Mouse (Mus musculus) thymus, adult 2 months (tissue): ENCODE results near the gene Olfr576.

Source experiments
- CTCF ChIP-seq: fragments of 200-500 bp; IDR thresholded peaks from 2 replicates; pipeline ENCODE4 v1.5.1; 2012; ENCODE audit warnings: mild to moderate bottlenecking, control low read depth, low read length, moderate library complexity, borderline replicate concordance; ENCODE audit not compliant: control insufficient read depth, poor library complexity, insufficient read depth; ENCODE audit errors: extremely low read depth
- POLR2A ChIP-seq: fragments of 200-500 bp; IDR thresholded peaks from 2 replicates; pipeline ENCODE4 v1.6.1; 2012; ENCODE audit warnings: mild to moderate bottlenecking, low read length, control low read depth, moderate library complexity; ENCODE audit not compliant: control insufficient read depth, poor library complexity, insufficient read depth; ENCODE audit errors: extremely low read depth

DNA sequence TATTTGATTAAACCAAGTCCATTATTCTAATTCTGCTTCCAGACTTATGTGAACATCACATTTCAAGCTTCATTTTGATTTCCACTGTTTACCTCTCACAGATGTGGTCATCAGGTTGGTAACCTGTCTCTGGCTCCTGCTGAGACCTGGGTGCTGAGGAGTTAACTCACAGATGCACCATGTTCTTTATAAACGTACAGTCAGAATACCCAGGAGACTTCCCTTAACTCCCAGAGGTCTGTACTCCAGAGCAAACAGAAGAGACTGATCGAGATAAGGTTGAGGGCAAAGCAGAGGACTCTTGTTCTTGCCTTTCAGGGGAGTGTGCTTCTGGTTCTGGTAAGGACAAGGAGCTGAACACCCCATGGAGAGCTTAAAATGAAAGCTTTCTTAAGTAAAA, at the start of gene Olfr576:
- TF ChIP-seq CTCF (no peak), POLR2A (no peak)
